ENCODE assay signal across 12 mouse cellular contexts in genomic region chr2:145783247-145783646, GRCm38 (mm10).
DNase-seq lines count a peak whose midpoint lies in the region; ATAC-seq and TF ChIP-seq lines count a peak whose summit lies in the region.
"Had no signal": no experiment of that assay in that cellular context is flagged by ENCODE, and none has a peak within 500 bp of the region (broad histone marks: within the 10 kb centered on the region; RNA-seq: fewer than 3 reads in every experiment).

No protein-coding gene starts in this region.

- H3K36me3 ChIP-seq in CH12.LX (replicated peaks in 1 of 2; ENCODE audit: control insufficient read depth in 1 of 2, insufficient read depth in 1 of 2, low read length in 1 of 2): no peaks in the 10 kb centered on the region
- H3K36me3 ChIP-seq in forebrain, embryonic 12.5 days (replicated peaks): no peaks in the 10 kb centered on the region
- H3K36me3 ChIP-seq: heart, embryonic 12.5 days; hindbrain, embryonic 15.5 days; liver, embryonic 12.5 days had no signal

- no peak overlapping the region for H3K27ac ChIP-seq in CH12.LX (ENCODE audit: insufficient read depth, low read depth)
- no peak overlapping the region for H3K27ac ChIP-seq in forebrain, embryonic 12.5 days
- H3K27ac ChIP-seq: hindbrain, embryonic 15.5 days; liver, embryonic 12.5 days had no signal

- no peak for TF ChIP-seq RAD21 in CH12.LX (IDR thresholded peaks at IDR 0.05; ENCODE audit: low read depth, low read length)

- H3K4me2 ChIP-seq in CH12.LX (ENCODE audit: insufficient read depth, low read depth, poor library complexity, severe bottlenecking): peak overlapping the region; percentile 12; the same call in 1 of the 2 replicates
- H3K4me2 ChIP-seq in forebrain, embryonic 12.5 days: no peak overlapping the region
- H3K4me2 ChIP-seq: heart, embryonic 12.5 days; hindbrain, embryonic 15.5 days; liver, embryonic 12.5 days had no signal

- no peak for ATAC-seq in forebrain, embryonic 12.5 days (ENCODE audit: low FRiP score)
- ATAC-seq in activated CD4-positive, CD25-positive, alpha-beta regulatory T cell, adult 4 months: no peak
- ATAC-seq in monocyte, adult 5-6 weeks (replicated peaks; ENCODE audit: insufficient number of reproducible peaks, low FRiP score, low TSS enrichment, poor library complexity, severe bottlenecking): no peak
- ATAC-seq: CD4-positive, CD25-positive, alpha-beta regulatory T cell, adult 4 months; liver, embryonic 12.5 days had no signal

- no peaks in the 10 kb centered on the region for H3K79me2 ChIP-seq in CH12.LX (replicated peaks; ENCODE audit: control insufficient read depth, extremely low read depth, insufficient read depth, poor library complexity, severe bottlenecking)

- peaks cover under 1 to 28% of the 10 kb centered on the region in 2 experiments; a peak in 2 of 4 replicates for H3K4me1 ChIP-seq in CH12.LX (ENCODE audit: control insufficient read depth in 1 of 2, insufficient read depth in 2 of 2)
- peaks cover 17% of the 10 kb centered on the region for H3K4me1 ChIP-seq in forebrain, embryonic 12.5 days

- no peak for TF ChIP-seq POLR2A in CH12.LX (IDR thresholded peaks at IDR 0.05; ENCODE audit: low read depth, low read length)

- dilution Hi-C loops in CH12.LX (cut with MboI; ENCODE audit: extremely low pct_ligation_motif_present, extremely low pct_unique_long_range_greater_than_20kb, low sequenced_read_pairs): no loop called here

- 82% methylated on average over 6 of the region's 6 CpGs for WGBS in forebrain, embryonic 12.5 days

- no peak for TF ChIP-seq EP300 in CH12.LX (IDR thresholded peaks at IDR 0.05; ENCODE audit: low read length)

- intact Hi-C loops in gastrocnemius, postnatal 14 days (cut with DNase I; ENCODE audit: low total_unique reads): no loop called here

- H3K9ac ChIP-seq in CH12.LX (ENCODE audit: insufficient read depth, low read depth): no peak overlapping the region
- no peak overlapping the region for H3K9ac ChIP-seq in forebrain, embryonic 12.5 days
- H3K9ac ChIP-seq: heart, embryonic 12.5 days; hindbrain, embryonic 15.5 days; liver, embryonic 12.5 days had no signal

- in situ Hi-C loops in CH12.LX (cut with MboI; ENCODE audit: low pct_ligation_motif_present, low pct_unique_long_range_greater_than_20kb, low sequenced_read_pairs): no loop called here

- H3K27me3 ChIP-seq in CH12.LX (replicated peaks): no peaks in the 10 kb centered on the region
- no peaks in the 10 kb centered on the region for H3K27me3 ChIP-seq in forebrain, embryonic 12.5 days
- H3K27me3 ChIP-seq: heart, embryonic 12.5 days; hindbrain, embryonic 15.5 days; liver, embryonic 12.5 days had no signal

- H3K4me3 ChIP-seq in CH12.LX (replicated peaks in 1 of 3; ENCODE audit: low read depth in 2 of 3, low read length in 2 of 3, poor library complexity in 1 of 3): no peak overlapping the region
- H3K4me3 ChIP-seq in forebrain, embryonic 12.5 days (replicated peaks): no peak overlapping the region
- H3K4me3 ChIP-seq: heart, embryonic 12.5 days; hindbrain, embryonic 15.5 days; liver, embryonic 12.5 days had no signal

- peak; percentile 47 for DNase-seq in gastrocnemius, postnatal 14 days
- DNase-seq in gastrocnemius, postnatal 25 days: no peak
- DNase-seq in CH12.LX (ENCODE audit: extremely low read depth): no peak
- DNase-seq in kidney, adult 11 months: peak; percentile 60
- DNase-seq in kidney, postnatal 4 days: peak; percentile 67 to 78

- TF ChIP-seq CTCF in CH12.LX (conservative IDR thresholded peaks at IDR 0.05 in 1 of 2, IDR thresholded peaks at IDR 0.05 in 1 of 2; ENCODE audit: low read depth in 2 of 2, low read length in 2 of 2): no peak

- H3K9me3 ChIP-seq in CH12.LX (replicated peaks; ENCODE audit: low read length): peaks cover 4% of the 10 kb centered on the region
- no peaks in the 10 kb centered on the region for H3K9me3 ChIP-seq in forebrain, embryonic 12.5 days
- H3K9me3 ChIP-seq: heart, embryonic 12.5 days; hindbrain, embryonic 15.5 days; liver, embryonic 12.5 days had no signal

TF ChIP-seq in CH12.LX, 34 proteins besides CTCF, POLR2A, EP300 and RAD21:
- no peak for TF ChIP-seq GABPA (IDR thresholded peaks at IDR 0.05; ENCODE audit: insufficient replicate concordance, low read depth, low read length)
- TF ChIP-seq MAZ (IDR thresholded peaks at IDR 0.05; ENCODE audit: low read depth, low read length): no peak
- no peak for TF ChIP-seq HCFC1 (IDR thresholded peaks at IDR 0.05; ENCODE audit: low read depth, low read length)
- TF ChIP-seq ZNF384 (IDR thresholded peaks at IDR 0.05; ENCODE audit: low read depth, low read length): no peak
- TF ChIP-seq UBTF (IDR thresholded peaks at IDR 0.05; ENCODE audit: low read depth, low read length): no peak
- TF ChIP-seq ZC3H11A (IDR thresholded peaks at IDR 0.05; ENCODE audit: low read depth, low read length): no peak
- TF ChIP-seq MEF2A (IDR thresholded peaks at IDR 0.05; ENCODE audit: borderline replicate concordance, low read depth, low read length): no peak
- no peak for TF ChIP-seq JUND (conservative IDR thresholded peaks at IDR 0.05; ENCODE audit: low read depth, low read length)
- no peak for TF ChIP-seq PAX5 (IDR thresholded peaks at IDR 0.05; ENCODE audit: low read length)
- no peak for TF ChIP-seq TCF12 (IDR thresholded peaks at IDR 0.05; ENCODE audit: low read depth, low read length)
- no peak for TF ChIP-seq BHLHE40 (IDR thresholded peaks at IDR 0.05; ENCODE audit: low read depth, low read length)
- TF ChIP-seq RCOR1 (conservative IDR thresholded peaks at IDR 0.05; ENCODE audit: low read depth, low read length): no peak
- TF ChIP-seq MAX (IDR thresholded peaks at IDR 0.05; ENCODE audit: low read length): no peak
- TF ChIP-seq MYC (IDR thresholded peaks at IDR 0.05; ENCODE audit: low read depth, low read length): no peak
- no peak for TF ChIP-seq ZKSCAN1 (IDR thresholded peaks at IDR 0.05; ENCODE audit: borderline replicate concordance, low read depth, low read length)

Comparison
In these comparisons a context has a peak if more than half of its experiments do, and no peak if none do; other contexts are left out.
1. DNase-seq: peak in gastrocnemius, postnatal 14 days (single experiment), kidney, adult 11 months (single experiment) and kidney, postnatal 4 days (2 of 2); none in gastrocnemius, postnatal 25 days (single experiment) and CH12.LX (single experiment).